Mouse (Mus musculus): ENCODE data around the gene Macrod1.
"Not testable (repeated sequence)": the region's sequence is repeated elsewhere in the genome, so short reads cannot be mapped to it uniquely, and the experiment has no call there.

The Macrod1 gene

DNA sequence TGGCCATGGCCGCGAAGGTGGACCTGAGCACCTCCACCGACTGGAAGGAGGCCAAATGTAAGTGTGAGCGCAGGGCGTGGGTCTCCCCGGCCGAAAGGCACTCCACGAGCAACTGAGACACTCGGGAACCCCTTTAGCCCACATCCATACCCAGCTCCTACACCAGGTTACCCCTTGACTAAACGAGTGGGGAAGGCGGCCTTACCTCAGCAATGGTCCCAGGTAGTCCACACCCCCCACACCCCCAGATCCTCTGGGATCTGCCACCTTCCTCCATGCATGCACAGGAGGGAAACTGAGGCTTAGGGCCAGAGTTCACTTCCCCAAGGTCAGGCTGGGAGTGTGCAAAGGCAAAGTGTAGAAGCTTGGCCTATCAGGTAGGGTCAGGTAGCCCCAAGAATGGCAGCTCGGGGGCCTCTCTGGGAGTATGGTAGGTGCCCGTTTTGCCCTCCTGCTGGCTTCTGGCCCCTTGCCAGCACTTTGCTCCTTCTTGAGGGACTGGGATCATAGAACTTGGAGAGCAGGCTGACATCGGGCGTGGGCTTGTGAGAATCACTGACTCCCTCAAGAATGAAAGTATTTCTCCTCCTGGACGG, 614 bp downstream of the Macrod1 start:
- no peak for DNase-seq (ENCODE audit: extremely low spot score)

- peak; percentile 91 for DNase-seq (ENCODE audit: extremely low spot score)
These were observed 1.2 kb downstream of the Macrod1 start for GRCm38 (mm10) chr19:7057722-7058207.

DNA sequence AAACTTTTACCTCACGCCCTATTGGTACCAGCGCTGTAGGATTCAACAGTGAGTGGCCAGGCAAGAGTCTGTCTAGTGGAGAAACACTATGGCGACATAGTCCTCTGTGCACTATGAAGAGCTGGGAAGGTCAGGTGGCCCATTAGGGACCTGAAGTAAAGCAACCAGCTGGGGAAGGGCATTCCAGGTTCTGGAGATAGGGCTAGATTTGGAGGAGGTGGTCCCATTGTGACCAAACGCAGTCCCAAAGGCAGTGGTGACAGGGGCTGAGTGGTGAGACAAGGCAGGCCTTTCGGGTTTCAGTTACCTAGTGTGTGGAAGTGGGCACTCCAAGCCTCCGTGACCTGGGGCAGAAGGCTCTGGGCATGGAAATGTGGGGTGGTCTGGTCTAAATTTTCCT, 1.9 kb downstream of the Macrod1 start:
- no peak for DNase-seq (ENCODE audit: extremely low spot score)

DNA sequence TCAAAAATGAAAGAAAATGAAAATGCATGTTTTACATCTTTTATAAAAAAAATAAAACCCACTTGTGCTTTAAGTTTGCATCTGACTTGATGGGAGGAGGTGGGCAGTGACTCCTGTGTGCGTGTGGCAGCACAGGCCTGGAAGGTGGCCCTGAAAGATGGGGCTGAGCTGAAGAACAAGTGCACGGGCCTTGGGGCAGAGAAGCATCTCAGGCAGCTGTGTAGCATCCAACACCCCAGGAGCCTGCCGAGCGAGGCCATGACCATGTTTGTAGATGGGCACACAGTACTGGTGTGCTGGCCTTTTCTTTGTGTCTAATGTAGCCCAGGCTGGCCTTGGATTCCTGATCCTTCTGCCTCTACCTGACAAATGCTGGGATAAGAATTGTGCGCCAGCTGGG, 5.5 kb downstream of the Macrod1 start:
- no peak for DNase-seq (ENCODE audit: extremely low spot score)

GRCm38 (mm10) chr19:7062916-7063315, 6.3 kb downstream of the Macrod1 start:
- no peak for DNase-seq (ENCODE audit: extremely low spot score)

DNA sequence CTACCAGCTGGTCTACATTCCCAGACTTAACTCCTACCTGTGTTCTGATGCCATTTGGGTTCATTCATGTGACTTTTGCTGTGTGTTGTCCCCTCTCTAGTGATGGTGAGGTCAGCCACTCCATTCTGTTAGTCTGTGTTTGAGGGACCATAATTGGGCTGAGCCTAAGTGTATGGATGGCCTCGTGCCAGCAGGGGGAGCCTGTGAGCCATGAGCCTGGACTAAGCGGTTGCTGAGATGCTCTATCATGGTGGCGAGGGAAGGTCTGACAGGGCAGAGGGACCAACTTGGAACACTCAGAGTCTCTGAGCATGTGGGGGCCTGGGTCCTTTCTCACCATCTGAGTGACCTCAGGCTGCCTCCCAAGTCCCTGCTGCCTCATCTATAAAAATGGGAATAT, 8.0 kb downstream of the Macrod1 start:
- peak; percentile 88 for DNase-seq (ENCODE audit: extremely low spot score)

- DNase-seq (ENCODE audit: extremely low spot score) = peak; percentile 74
These were observed 9.6 kb downstream of the Macrod1 start for GRCm38 (mm10) chr19:7066034-7066827.

DNA sequence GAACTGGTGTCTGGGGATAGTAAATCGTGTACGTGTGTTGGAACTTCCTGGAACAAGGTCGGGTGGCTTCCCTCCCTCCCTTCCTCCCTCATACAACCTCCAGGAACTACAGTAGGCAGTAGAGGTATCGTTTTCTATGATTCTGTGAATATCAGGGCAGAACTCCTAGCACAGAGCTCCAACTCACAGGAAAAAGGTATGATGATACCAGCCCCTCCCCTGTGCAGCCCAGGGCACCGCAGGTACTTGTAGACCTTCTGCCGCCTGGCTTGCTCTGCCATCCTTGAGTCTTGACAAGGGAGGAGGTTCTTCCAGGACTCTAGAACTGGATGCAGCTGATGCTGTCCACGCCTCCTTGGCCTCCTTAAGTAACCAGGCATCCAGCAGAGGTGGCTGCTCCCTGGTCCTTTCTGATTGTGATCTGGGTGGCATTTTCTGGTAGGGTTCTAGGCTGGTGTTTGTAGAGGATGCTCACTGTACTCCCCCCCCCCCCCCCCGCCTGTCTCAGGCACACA, 10.3 kb downstream of the Macrod1 start:
- DNase-seq (ENCODE audit: extremely low spot score) = no peak

GRCm38 (mm10) chr19:7067344-7068050, 10.9 kb downstream of the Macrod1 start:
- DNase-seq (ENCODE audit: extremely low spot score) = no peak

DNA sequence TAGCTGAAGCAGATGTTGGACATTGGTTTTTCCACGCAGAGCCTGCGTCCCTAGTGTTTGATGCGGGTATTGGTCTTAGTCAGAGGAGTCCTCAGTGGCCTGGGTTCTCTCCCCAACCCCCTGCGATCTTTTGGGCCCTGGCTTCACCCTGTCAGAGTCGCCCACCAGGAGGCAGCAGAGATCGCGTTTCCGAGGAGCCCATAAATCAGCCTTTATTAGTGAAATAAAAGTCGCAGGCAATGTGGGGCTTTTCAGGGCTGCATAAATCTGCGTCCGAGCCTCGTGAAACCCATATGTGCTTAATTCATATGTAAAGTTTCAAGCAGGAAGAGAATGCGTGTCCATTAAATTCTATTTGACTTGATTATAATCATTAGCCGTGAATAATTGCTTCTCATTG, 11.5 kb downstream of the Macrod1 start:
- DNase-seq (ENCODE audit: extremely low spot score) = peak; percentile 83

GRCm38 (mm10) chr19:7068661-7069531, 12.3 kb downstream of the Macrod1 start:
- peak; percentile 49 for DNase-seq (ENCODE audit: extremely low spot score)

- DNase-seq (ENCODE audit: extremely low spot score) = peak; percentile 76
These were observed 13.5 kb downstream of the Macrod1 start for GRCm38 (mm10) chr19:7069781-7070763.

- DNase-seq (ENCODE audit: extremely low spot score) = no peak
These were observed 14.2 kb downstream of the Macrod1 start for GRCm38 (mm10) chr19:7070775-7071174.

GRCm38 (mm10) chr19:7072221-7072620, 15.6 kb downstream of the Macrod1 start:
- no peak for DNase-seq (ENCODE audit: extremely low spot score)

- DNase-seq (ENCODE audit: extremely low spot score) = no peak
These were observed 17.6 kb downstream of the Macrod1 start for GRCm38 (mm10) chr19:7073997-7074781.

DNA sequence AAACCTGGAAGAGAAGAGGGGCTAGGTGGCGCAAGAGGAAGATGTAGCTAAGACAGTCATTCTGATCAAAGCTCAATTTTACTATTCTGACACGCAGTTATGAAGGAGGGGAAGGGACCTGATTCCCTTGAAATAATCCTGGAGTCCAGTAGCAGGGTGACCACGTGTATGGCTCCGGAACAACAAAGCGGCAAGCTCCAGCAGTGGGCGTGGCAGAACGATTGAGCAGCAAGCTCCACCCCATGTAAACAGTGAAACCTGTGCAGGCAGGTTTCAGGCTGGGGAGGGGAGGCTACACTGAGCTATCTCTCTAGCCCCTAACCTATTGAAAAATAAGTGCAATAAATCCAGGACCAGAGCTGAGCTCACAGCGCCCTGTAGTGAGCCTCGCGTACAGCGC, 18.7 kb downstream of the Macrod1 start:
- not testable (repeated sequence) for DNase-seq (ENCODE audit: extremely low spot score)

- no peak for DNase-seq (ENCODE audit: extremely low spot score)
These were observed 21.1 kb downstream of the Macrod1 start for GRCm38 (mm10) chr19:7077666-7078065.

- DNase-seq (ENCODE audit: extremely low spot score) = no peak
These were observed 21.7 kb downstream of the Macrod1 start for GRCm38 (mm10) chr19:7078271-7078670.

- DNase-seq (ENCODE audit: extremely low spot score) = no peak
These were observed 25.1 kb downstream of the Macrod1 start for GRCm38 (mm10) chr19:7081516-7082266.

All from embryo, embryonic 9.5 days (tissue).